Mouse (Mus musculus) hindbrain, embryonic 10.5 days (tissue): Measurements from ENCODE around the gene Polr2a. TPM values are rescaled to one million over a fixed set of nuclear protein-coding genes. Genes with fewer than 3 reads are reported as not detected.
A peak's percentile ranks its signal among the peaks of the same experiment; 100 is the strongest.

Experiments
- DNase-seq: peaks from one replicate; pipeline ENCODE4 v3.0.0-alpha.2; 2017; ENCODE audit warnings: low spot score
- H3K27ac ChIP-seq: fragments of 300-500 bp; sonication (generic); 2 replicates; pipeline ENCODE4 v1.5.1; 2016; ENCODE audit warnings: mild to moderate bottlenecking, moderate library complexity
- H3K27me3 ChIP-seq: fragments of 300-500 bp; sonication (generic); 2 replicates; pipeline ENCODE4 v1.6.1; 2016; ENCODE audit warnings: mild to moderate bottlenecking; ENCODE audit not compliant: poor library complexity, insufficient read depth, severe bottlenecking
- H3K36me3 ChIP-seq: fragments of 300-500 bp; sonication (generic); 2 replicates; pipeline ENCODE4 v1.6.1; 2016; ENCODE audit warnings: mild to moderate bottlenecking, moderate library complexity
- H3K4me1 ChIP-seq: fragments of 300-500 bp; sonication (generic); replicated peaks from 2 replicates; pipeline ENCODE4 v1.6.1; 2016; ENCODE audit warnings: mild to moderate bottlenecking
- H3K4me3 ChIP-seq: fragments of 300-500 bp; sonication (generic); 2 replicates; pipeline ENCODE4 v1.5.1; 2016; ENCODE audit warnings: mild to moderate bottlenecking, moderate library complexity
- H3K9me3 ChIP-seq: fragments of 300-500 bp; sonication (generic); 2 replicates; pipeline ENCODE4 v1.6.1; 2016; ENCODE audit warnings: mild to moderate bottlenecking, moderate library complexity
- WGBS: fragments of 180-500 bp; shearing (Covaris S2); methylation state at CpG from one replicate; pipeline ENCODE4 v1.1.7; 2016; 5-methylcytosine and 5-hydroxymethylcytosine counted together
- polyA plus RNA-seq: library from polyadenylated mRNA; unstranded; fragments of >200 nt; fragmentation: Nextera tagmentation; extraction: Ambion mirVana; gene quantifications from 2 replicates; pipeline ENCODE4 v1.2.1, GENCODE M21; 2016

Gene Polr2a
- polyA plus RNA-seq, 1 experiment from 2014 or later, result 37.9 TPM

DNA sequence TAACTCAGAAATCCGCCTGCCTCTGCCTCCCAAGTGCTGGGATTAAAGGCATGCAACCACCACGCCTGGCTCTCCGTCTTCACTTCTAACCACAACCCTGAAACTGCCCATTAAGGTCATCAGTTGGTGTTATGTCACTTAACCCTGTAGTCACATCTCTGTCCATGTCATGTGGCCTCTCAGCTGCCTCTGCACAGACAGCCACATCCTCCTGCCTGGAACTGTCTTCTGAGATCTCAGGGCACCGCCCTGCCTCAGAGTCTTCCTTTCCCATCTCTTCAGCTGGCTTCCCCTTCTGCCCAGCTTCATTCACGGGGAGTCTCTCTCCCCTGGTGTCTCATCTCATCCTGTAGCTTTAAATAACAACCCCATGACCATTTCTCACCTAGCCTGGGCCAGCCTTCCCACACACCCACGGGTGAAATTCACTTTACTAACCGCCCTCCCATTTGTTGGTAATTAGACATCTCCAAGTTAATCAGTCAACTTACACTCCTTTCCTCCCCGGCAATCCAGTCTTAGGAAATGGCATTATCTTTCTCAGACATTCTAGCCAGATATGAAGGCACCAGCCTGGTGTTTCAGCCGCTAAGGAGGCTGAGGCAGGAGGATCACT, 66.1 kb downstream of the Polr2a start:
- Histone ChIP-seq H3K9me3 (no peaks in the 10 kb centered on the region), H3K27me3 (0 out of 2 replicates have a peak, but pooled peaks cover 10% of the 10 kb centered on the region), H3K4me3 (no peak overlapping the region), H3K36me3 (no peaks in the 10 kb centered on the region), H3K4me1 (peaks cover 22% of the 10 kb centered on the region), H3K27ac (no peak overlapping the region)
- 83% methylated on average over 9 of the region's 9 CpGs for WGBS
- no peak for DNase-seq

- Histone ChIP-seq H3K9me3 (no peaks in the 10 kb centered on the region), H3K27me3 (0 out of 2 replicates have a peak, but pooled peaks cover 11% of the 10 kb centered on the region), H3K27ac (peak overlapping the region; percentile 23; the same call in 1 of the 2 replicates), H3K4me3 (no peak overlapping the region), H3K4me1 (peaks cover 22% of the 10 kb centered on the region), H3K36me3 (no peaks in the 10 kb centered on the region)
- no peak for DNase-seq
- WGBS, result 97% methylated on average over 1 of the region's 1 CpGs
Measured at GRCm38 (mm10) chr11:69689891-69690290, 68.5 kb downstream of the Polr2a start.

- WGBS, result 54% methylated on average over 5 of the region's 5 CpGs
- Histone ChIP-seq H3K36me3 (no peaks in the 10 kb centered on the region), H3K27me3 (peaks cover 15% of the 10 kb centered on the region; the same call in 1 of the 2 replicates), H3K4me3 (peak overlapping the region; percentile 14; the same call in 1 of the 2 replicates), H3K9me3 (no peaks in the 10 kb centered on the region), H3K4me1 (peaks cover 28% of the 10 kb centered on the region), H3K27ac (no peak overlapping the region)
- no peak for DNase-seq
Measured at GRCm38 (mm10) chr11:69687061-69687460, 71.4 kb downstream of the Polr2a start.

DNA sequence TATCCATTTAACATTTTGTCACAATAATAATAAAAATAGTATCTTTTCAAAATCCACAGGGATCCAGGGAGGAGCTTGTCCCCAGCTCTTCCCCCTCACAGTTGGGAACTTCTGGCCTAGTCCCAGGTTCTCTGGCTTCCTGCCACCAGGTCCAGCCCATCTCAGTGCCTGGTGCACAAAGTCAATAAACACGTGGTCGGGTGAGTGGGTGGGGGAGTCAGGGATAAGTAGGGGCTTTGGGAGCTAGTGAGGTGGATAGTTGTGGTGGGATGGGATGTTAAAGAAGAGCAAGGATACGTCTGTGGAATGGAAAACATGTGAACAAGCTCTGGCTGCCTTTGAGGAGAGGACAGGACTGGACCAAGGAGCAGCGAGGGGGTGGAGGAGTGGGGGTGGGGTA, 72.1 kb downstream of the Polr2a start:
- H3K27ac ChIP-seq, result no peak overlapping the region
- WGBS, result 18% methylated on average over 4 of the region's 4 CpGs
- peaks cover 34% of the 10 kb centered on the region for H3K4me1 ChIP-seq
- no peaks in the 10 kb centered on the region for H3K36me3 ChIP-seq
- H3K27me3 ChIP-seq, result peaks cover 15% of the 10 kb centered on the region; the same call in 1 of the 2 replicates
- H3K4me3 ChIP-seq, result no peak overlapping the region
- H3K9me3 ChIP-seq, result no peaks in the 10 kb centered on the region
- no peak for DNase-seq

GRCm38 (mm10) chr11:69685526-69686148, 72.8 kb downstream of the Polr2a start, which contains the start of gene Tnfsf13:
TSS of gene Tnfsf13 (minus strand) at chr11:69685784.
- no peaks in the 10 kb centered on the region for H3K9me3 ChIP-seq
- H3K36me3 ChIP-seq, result no peaks in the 10 kb centered on the region; the same call in 1 of the 2 replicates
- H3K4me3 ChIP-seq, result no peak within 1 kb of the TSS
- DNase-seq, result no peak
- H3K27me3 ChIP-seq, result peaks cover 15% of the 10 kb centered on the region; the same call in 1 of the 2 replicates
- peaks cover 41% of the 10 kb centered on the region for H3K4me1 ChIP-seq
- WGBS, result 74% methylated on average over 10 of the region's 10 CpGs
- H3K27ac ChIP-seq, result no peak within 1 kb of the TSS

- Histone ChIP-seq H3K36me3 (peaks cover 7% of the 10 kb centered on the region), H3K9me3 (no peaks in the 10 kb centered on the region), H3K27ac (no peak overlapping the region), H3K4me3 (no peak overlapping the region), H3K4me1 (peaks cover 47% of the 10 kb centered on the region), H3K27me3 (peaks cover 15% of the 10 kb centered on the region; the same call in 1 of the 2 replicates)
- WGBS, result 83% methylated on average over 6 of the region's 6 CpGs
- DNase-seq, result no peak
Measured at GRCm38 (mm10) chr11:69684936-69685335, 73.5 kb downstream of the Polr2a start.

GRCm38 (mm10) chr11:69684128-69684745, 74.2 kb downstream of the Polr2a start:
- 86% methylated on average over 12 of the region's 12 CpGs for WGBS
- no peaks in the 10 kb centered on the region for H3K9me3 ChIP-seq
- peaks cover 50% of the 10 kb centered on the region for H3K4me1 ChIP-seq
- no peak overlapping the region for H3K4me3 ChIP-seq
- no peak for DNase-seq
- H3K27ac ChIP-seq, result peak overlapping the region; percentile 41
- H3K27me3 ChIP-seq, result peaks cover 15% of the 10 kb centered on the region; the same call in 1 of the 2 replicates
- H3K36me3 ChIP-seq, result peaks cover 14% of the 10 kb centered on the region

Other genes starting within 250 kb of the Polr2a start
- gene Dnah2, start 209.5 kb downstream of the Polr2a start, polyA plus RNA-seq, result 2.0 and 2.6 TPM in 2 replicates
- 61.9 and 67.2 TPM in 2 replicates for gene Efnb3, start 198.4 kb downstream of the Polr2a start, polyA plus RNA-seq
- gene Wrap53, start 178.4 kb downstream of the Polr2a start, polyA plus RNA-seq, result 40.6 and 41.4 TPM in 2 replicates
- gene Trp53, start 178.3 kb downstream of the Polr2a start, polyA plus RNA-seq, result 166 and 173 TPM in 2 replicates
- 7.5 and 7.8 TPM in 2 replicates for gene Atp1b2, start 152.7 kb downstream of the Polr2a start, polyA plus RNA-seq
- gene Shbg, start 140.7 kb downstream of the Polr2a start, polyA plus RNA-seq, result not detected in 2 replicates
- 15.4 and 24.5 TPM in 2 replicates for gene Sat2, start 136.6 kb downstream of the Polr2a start, polyA plus RNA-seq
- gene Fxr2, start 125.6 kb downstream of the Polr2a start, polyA plus RNA-seq, result 37.9 and 47.4 TPM in 2 replicates
- 0.37 TPM in 1 of 2 replicates, not detected in the other for gene Sox15, start 103.3 kb downstream of the Polr2a start, polyA plus RNA-seq
- gene Mpdu1, start 96.0 kb downstream of the Polr2a start, polyA plus RNA-seq, result 80.6 and 88.3 TPM in 2 replicates
- gene Cd68, start 92.5 kb downstream of the Polr2a start, polyA plus RNA-seq, result 7.2 and 8.7 TPM in 2 replicates
- gene Eif4a1, start 86.2 kb downstream of the Polr2a start, polyA plus RNA-seq, result 740 and 935 TPM in 2 replicates
- 116 and 122 TPM in 2 replicates for gene Senp3, start 76.6 kb downstream of the Polr2a start, polyA plus RNA-seq
- 0.14 and 0.30 TPM in 2 replicates for gene Tnfsf13, start 72.9 kb downstream of the Polr2a start, polyA plus RNA-seq
- 2.2 and 2.3 TPM in 2 replicates for gene Tnfsf12, start 62.8 kb downstream of the Polr2a start, polyA plus RNA-seq
- 0.82 and 0.85 TPM in 2 replicates for gene Tnfsfm13, start 62.5 kb downstream of the Polr2a start, polyA plus RNA-seq
- 0.50 TPM in 1 of 2 replicates, not detected in the other for gene Slc35g3, start 3.3 kb upstream of the Polr2a start, polyA plus RNA-seq
- gene Zbtb4, start 7.3 kb upstream of the Polr2a start, polyA plus RNA-seq, result 0.80 and 1.2 TPM in 2 replicates
- 1.6 and 2.2 TPM in 2 replicates for gene Chrnb1, start 37.3 kb upstream of the Polr2a start, polyA plus RNA-seq
- gene Fgf11, start 43.2 kb upstream of the Polr2a start, polyA plus RNA-seq, result 0.76 and 1.8 TPM in 2 replicates
- 1.3 and 1.5 TPM in 2 replicates for gene Tmem102, start 47.0 kb upstream of the Polr2a start, polyA plus RNA-seq
- not detected in 2 replicates for gene Gm39566, start 56.7 kb upstream of the Polr2a start, polyA plus RNA-seq
- gene Spem2, start 59.8 kb upstream of the Polr2a start, polyA plus RNA-seq, result not detected in 2 replicates
- gene Spem1, start 63.5 kb upstream of the Polr2a start, polyA plus RNA-seq, result 0.34 TPM in 1 of 2 replicates, not detected in the other
- gene Nlgn2, start 79.1 kb upstream of the Polr2a start, polyA plus RNA-seq, result 5.8 and 9.1 TPM in 2 replicates
- gene Tmem256, start 79.9 kb upstream of the Polr2a start, polyA plus RNA-seq, result 312 and 362 TPM in 2 replicates
- 85.3 and 88.7 TPM in 2 replicates for gene Plscr3, start 87.7 kb upstream of the Polr2a start, polyA plus RNA-seq
- gene Tnk1, start 100.1 kb upstream of the Polr2a start, polyA plus RNA-seq, result 0.77 and 1.7 TPM in 2 replicates
- gene Tmem95, start 119.4 kb upstream of the Polr2a start, polyA plus RNA-seq, result not detected in 2 replicates
- 5.2 and 6.8 TPM in 2 replicates for gene Kctd11, start 122.8 kb upstream of the Polr2a start, polyA plus RNA-seq
- gene Acap1, start 136.9 kb upstream of the Polr2a start, polyA plus RNA-seq, result 1.2 and 1.4 TPM in 2 replicates
- 11.4 and 15.2 TPM in 2 replicates for gene 2810408A11Rik, start 142.3 kb upstream of the Polr2a start, polyA plus RNA-seq
- 12.5 and 13.4 TPM in 2 replicates for gene Neurl4, start 142.4 kb upstream of the Polr2a start, polyA plus RNA-seq
- gene Gps2, start 155.3 kb upstream of the Polr2a start, polyA plus RNA-seq, result 96.8 and 105 TPM in 2 replicates
- gene Eif5a, start 163.3 kb upstream of the Polr2a start, polyA plus RNA-seq, result 2,350 and 2,667 TPM in 2 replicates
- gene Ybx2, start 177.2 kb upstream of the Polr2a start, polyA plus RNA-seq, result 2.8 and 2.9 TPM in 2 replicates
- 11.0 and 13.0 TPM in 2 replicates for gene Slc2a4, start 189.6 kb upstream of the Polr2a start, polyA plus RNA-seq
- 14.6 and 37.6 TPM in 2 replicates for gene Cldn7, start 206.1 kb upstream of the Polr2a start, polyA plus RNA-seq
- 22.6 and 25.7 TPM in 2 replicates for gene Ctdnep1, start 222.5 kb upstream of the Polr2a start, polyA plus RNA-seq
- gene Elp5, start 223.9 kb upstream of the Polr2a start, polyA plus RNA-seq, result 156 and 167 TPM in 2 replicates
- 421 and 580 TPM in 2 replicates for gene Gabarap, start 232.5 kb upstream of the Polr2a start, polyA plus RNA-seq
- 93.7 and 98.1 TPM in 2 replicates for gene Phf23, start 237.1 kb upstream of the Polr2a start, polyA plus RNA-seq
- gene Dvl2, start 242.0 kb upstream of the Polr2a start, polyA plus RNA-seq, result 50.3 and 51.8 TPM in 2 replicates